Mouse (Mus musculus): ENCODE measurements around the gene Cntnap5c.
"Not testable (repeated sequence)": the region's sequence is repeated elsewhere in the genome, so short reads cannot be mapped to it uniquely, and the experiment has no call there.

Gene Cntnap5c

DNA sequence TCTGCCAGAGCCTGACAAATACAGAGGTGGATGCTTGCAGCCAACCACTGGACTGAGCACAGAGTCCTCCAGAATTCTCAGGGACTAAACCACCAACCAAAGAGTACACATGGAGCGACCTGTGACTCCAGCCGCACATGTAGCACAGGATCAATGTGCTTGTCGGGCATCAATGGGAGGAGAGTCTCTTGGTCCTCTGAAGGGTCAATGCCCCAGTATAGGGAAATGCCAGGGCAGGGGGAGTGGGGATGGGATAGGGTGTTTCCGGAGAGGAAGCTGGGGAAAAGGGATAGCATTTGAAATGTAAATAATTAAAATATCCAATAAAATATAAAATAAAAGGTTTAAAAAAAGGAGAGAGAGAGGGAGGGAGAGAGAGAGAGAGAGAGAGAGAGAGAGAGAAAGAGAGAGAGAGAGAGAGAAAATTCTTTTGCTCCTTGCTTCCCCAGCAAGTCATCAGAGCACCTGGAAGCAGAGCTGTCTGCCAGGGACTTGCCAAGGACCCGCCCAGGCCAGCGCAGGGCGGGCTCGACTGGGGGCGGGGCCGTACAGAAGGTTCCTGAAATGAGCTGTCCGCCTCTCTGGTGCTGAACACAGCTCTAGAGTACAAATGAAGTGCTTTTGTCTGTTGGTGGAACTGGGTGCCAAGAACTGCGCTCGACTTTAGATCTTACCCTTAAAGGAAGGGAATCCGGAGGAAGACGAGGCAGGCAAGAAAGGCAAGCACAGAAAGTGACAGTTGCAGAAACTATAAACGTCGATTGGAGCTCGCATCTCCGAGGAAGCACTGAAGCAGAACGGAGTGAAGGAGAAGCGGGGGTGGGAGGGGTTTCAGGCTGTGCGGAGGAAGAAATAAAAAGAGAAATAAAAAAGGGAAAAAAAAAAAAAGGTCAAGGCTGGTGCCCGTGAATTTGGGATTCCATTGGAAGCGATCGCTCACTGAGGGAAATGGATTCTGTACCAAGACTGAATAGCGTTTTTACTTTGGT, at the start of gene Cntnap5c:
Gene Cntnap5c (plus strand): TSS at position 949 of the 989 bp plus-strand sequence.
- DNase-seq = peak; percentile 30

DNA sequence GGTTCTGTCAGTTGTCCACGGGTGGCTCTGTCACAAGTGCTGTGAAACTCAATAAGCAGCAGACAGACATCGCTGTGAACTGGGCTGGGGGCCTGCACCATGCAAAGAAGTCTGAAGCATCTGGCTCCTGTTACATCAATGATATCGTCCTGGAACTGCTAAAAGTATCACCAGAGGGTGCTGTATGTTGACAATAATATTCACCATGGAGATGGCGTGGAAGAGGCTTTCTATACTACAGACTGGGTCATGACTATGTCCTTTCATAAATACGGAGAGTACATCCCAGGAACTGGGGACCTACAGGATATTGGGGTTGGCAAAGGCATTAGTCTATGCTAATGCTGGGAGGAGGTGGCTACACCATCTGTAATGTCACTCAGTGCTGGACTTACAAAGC, 27.3 kb upstream of the Cntnap5c start, which contains the start of gene Gm21834:
Gene Gm21834 (minus strand): TSS at position 101 of the 400 bp plus-strand sequence.
- DNase-seq = no peak

DNA sequence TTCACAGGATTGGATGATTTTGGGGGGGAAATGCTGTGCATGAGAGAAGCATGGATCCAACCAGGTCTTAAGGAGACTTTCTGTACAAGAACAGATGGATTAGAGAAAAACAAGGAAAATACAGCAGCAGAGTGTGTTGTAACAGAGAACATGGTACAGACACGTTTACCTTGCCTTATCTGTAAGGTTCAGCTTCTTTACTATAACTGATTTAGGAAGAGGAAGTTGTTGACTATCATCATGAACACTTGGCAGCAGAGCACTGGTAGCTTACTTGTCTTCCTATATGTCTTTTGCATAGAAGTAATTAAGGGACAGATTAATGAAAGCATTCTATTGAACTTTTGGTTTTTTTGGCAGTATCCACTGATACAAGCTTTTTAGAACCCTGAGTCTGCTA, 11.3 kb upstream of the Cntnap5c start:
- no peak for DNase-seq

DNA sequence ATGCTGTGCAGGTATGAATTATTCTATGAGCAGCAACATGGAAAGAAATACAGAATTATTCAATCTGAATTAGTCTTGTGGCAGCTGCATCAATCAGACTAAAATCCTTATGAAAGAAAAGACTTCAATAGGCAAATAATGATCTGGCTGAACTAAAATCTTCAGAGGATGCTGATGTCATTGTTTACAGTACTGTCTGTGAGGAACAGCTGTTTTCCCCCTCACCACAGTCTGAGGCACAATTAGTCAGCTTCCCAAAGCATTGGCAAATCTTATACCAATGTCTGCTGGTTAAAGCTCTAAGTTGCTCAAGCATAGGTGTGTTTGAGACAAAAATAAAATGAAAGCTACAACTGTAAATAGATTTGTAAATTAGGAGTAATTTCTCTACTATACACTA, 2.1 kb upstream of the Cntnap5c start:
- no peak for DNase-seq

DNA sequence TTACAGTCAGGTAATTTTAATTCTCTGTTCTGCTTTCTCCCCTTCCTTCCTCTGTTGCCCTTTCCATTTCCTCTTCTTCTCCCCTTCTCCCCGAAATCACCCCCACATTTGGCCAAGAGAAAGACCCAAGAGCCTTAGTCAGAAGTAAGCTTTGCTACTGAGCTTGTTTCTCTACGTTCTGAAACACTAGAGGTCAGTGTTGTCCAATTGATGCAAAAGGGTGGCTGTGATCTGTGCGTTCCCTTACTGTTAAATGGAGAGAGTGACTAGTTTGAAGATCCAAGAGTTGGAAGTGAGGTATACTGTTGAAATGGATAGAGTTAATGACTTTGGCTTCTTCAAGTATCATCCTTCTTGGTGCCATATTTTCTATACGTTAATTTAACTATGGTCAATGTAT, 1.5 kb downstream of the Cntnap5c start:
- peak; percentile 5 for DNase-seq

DNA sequence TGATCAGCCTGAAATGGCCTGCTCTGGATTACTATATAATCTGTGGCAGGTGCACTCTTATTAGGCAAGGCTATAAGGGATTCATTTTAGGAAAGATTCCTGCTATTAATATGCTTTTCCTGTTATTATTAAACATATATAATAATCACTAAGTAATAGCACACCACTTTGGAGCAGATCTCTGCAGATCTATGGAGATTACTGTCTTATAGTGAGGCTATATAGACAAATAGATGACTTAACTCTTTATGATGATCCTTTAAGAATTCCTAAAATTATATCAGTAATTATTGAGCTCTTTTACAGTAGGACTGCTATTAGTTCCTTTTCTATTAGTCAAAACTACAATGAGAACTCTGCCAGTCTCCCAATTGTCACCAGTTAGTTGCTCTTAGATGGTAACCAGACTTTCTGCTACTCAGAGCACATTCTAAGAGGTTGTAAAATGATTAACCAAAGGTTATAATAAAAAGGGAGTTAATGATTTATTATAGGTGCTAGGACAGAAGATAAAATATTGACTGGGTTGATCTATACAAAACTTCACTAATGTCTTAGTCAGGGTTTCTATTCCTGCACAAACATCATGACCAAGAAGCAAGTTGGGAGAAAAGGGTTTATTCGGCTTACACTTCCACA, 18.9 kb downstream of the Cntnap5c start:
- DNase-seq = no peak

DNA sequence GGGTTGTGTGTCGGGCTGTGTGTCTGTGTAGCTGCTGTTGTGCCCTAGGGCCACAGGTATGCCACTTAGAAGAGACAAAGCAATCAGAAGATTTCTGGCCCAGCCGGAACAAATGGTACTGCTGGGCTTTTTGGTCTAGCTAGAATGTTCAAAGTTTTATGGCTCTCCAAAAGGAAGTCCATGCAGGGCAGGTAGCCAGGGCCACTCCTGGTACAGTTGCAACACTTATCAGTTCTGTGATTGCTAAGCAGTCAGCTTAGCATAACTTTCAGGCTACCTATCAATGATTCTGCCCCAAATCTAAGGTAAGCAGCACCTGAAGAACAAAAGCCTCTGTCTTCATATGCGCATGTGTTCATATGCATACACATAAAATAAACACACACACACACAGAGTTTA, 26.0 kb downstream of the Cntnap5c start:
- no peak for DNase-seq

DNA sequence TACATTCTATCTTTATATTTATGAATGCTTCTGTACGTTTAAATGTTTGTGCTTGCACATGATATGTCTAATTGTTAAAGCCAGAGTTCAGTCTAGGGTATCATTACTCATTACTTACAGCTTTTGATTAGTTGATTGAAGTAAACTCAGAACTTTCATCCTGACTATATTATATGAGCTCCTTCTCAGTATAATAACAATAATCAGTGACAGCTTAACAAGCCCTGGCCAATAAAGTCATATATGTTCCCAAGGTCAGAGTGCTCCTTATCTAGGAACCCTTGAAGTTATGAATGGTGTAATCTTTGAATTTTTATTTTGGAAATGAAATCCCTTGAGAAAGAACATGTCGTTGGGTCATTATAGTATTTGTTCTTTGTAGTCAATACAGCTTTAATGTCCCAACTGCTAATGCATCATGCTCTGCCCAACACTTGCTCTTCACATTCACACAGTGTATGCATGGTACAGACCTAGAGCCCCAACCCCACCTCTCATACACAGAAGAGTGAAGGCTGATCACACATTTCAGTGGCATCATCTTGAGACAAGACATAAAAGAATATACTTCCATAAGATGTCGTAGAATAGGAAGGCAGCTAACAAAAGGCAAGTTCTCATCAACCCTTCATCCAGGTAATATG, 27.4 kb downstream of the Cntnap5c start:
- DNase-seq = no peak

DNA sequence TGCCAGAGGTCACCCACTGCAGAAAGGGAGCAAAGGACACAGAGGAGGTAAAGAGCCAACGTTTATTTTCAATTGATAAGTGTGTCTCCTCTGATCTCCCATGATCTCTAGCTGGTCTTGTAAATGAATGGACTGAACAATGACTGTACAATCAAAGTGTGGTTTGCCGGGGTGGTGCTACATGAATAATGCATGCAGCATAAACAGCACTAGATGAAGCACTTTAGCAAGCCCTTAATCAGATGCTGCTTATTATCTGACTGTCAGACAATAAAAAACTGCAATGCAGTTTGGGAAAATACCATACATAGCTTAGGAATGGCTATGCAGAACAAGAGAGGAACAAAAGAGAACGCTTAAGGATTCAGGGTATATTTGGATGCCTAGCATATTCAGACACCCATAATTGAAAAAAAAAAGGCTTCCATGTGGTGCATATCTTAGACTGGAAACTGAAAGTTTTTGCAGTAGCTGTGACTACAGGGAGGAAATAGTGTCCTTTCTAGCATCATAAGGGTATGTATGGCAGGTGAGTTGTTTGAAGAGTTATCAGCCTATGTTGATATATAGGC, 30.1 kb downstream of the Cntnap5c start:
- DNase-seq = no peak

DNA sequence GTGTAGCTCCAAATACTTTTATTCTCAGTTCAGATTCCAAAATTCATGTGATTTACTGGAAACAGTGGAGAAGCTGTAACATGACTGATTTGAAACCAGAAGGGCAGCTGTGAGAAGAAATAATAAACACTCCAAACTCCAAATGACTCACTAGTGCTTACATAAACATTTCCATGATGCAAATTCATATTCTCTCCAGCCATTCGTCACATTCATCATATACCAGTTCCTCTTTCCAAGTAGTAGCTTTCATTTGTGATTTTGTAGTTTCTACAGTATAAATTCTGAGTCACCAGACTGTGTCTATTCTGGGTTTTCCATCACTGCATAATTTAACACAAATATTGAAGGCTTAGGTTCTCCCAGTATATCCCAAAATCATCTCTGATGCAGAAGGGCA, 31.8 kb downstream of the Cntnap5c start:
- no peak for DNase-seq

DNA sequence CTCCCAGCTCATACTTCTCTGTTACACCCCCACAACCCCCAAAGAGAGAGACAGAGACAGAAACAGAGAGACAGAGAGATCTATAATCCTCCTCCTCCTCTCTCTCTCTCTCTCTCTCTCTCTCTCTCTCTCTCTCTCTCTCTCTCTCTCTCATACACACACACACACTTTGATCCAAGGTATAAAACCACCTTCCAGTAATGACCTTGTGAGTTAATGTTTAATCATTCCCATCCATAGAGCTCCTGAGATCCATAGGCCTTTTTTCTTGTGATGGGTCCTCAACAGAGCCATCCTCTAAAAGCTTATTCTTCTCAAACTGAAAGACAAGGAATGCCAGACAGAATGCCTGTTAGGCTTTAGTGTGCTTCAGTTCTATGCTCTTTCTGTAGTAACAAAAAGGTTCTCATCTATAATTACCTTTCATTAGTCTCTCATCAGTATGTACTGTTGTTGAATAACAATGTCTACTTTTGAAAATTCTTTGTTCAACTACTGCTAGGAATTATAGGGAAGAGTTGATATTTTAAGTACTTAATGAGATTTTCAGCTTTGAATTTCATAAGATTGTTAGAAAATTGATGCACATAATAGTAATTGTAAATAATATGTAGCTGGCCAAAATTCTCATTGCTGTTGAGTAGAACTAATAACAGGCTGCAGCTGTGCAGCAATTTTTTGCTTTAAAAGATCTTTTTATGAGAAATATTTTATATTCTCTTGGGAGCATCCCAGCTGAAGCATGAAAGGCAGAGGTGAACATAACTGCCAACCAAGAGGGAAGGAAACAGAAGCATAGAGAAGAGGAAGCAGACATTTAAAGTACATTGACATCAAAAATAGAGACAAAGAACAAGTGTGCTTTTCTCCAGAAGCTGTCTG, 68.0 kb downstream of the Cntnap5c start:
- DNase-seq = no peak

DNA sequence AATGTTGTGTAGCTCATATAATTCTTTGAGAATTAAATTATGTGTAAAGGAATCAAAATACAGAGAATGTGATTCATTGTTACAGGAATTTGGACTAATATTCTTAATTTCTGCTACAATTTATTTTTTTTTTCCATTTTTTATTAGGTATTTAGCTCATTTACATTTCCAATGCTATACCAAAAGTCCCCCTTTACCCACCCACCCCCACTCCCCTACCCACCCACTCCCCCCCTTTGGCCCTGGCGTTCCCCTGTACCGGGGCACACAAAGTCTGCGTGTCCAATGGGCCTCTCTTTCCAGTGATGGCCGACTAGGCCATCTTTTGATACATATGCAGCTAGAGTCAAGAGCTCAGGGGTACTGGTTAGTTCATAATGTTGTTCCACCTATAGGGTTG, 86.4 kb downstream of the Cntnap5c start:
- DNase-seq = not testable (repeated sequence)

DNA sequence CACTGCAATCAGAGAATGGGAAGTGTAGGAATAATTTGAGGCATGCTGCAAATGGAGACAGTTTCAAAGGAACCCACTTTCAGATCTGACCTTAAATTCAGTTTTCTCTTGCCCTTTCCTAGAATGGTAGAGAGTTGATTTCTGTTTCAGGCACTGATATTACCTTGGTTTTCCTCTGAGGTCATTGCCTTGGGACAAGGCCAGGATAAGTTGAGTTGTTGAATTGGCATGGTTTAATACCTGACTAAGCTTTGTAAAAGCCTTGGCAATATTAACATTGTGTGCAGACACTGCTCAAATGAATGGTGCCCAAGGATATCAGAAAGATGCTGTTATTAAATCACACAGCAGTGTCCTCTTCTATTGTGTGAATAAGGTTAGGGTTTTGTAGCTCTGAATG, 96.6 kb downstream of the Cntnap5c start:
- no peak for DNase-seq

DNA sequence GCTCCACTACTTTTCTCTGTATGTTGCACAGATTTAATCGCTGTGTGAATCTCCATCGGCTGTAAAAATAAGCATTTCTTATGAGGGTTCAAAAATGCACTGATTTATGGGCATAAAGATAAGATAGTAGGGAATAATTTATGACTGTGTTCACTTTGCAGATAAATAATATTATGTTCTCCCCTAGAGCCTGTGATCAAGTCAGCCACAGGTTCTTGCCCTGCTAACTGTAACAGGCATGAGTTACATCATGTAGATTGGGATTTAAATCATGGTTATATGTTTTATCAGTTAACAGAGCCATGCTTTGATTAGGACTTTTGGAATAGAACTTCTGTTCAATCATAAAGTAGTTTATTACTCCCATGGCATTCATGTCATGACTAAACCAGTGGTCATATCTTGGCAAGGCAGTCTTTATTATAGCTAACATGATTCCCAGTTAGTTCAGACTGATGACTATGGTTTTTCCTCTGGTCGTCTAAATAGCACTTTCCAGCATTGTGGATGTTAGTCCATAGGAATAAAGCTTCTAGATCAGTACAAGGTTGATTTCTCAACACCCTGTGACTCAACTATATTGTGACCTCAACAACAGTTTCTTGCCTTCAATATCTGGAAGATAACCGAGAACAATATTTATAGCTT, 118.5 kb downstream of the Cntnap5c start:
- no peak for DNase-seq

DNA sequence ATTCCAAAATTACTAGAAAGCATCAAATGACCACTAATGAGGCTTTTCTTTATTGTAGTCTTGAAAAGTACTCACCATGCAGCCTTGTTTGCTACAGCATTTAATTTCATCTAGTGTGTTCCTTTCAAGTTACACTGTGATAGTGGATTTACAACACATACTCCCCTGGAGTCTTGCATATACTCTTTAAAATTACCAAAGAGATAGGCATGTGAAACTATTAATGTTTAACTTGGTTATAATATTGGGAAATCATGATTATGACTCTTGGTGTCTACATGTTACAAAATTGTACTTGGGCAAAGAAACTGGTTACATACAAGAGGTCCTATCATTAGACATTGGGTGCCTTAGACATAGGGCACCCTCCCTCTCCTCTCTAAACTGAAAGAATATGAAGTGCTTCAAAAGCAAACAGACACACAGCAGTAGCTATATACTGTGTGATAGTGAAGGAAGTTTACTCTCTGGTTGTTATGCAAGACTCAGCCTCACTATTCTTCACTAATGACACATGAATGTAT, 142.5 kb downstream of the Cntnap5c start:
- DNase-seq = no peak

DNA sequence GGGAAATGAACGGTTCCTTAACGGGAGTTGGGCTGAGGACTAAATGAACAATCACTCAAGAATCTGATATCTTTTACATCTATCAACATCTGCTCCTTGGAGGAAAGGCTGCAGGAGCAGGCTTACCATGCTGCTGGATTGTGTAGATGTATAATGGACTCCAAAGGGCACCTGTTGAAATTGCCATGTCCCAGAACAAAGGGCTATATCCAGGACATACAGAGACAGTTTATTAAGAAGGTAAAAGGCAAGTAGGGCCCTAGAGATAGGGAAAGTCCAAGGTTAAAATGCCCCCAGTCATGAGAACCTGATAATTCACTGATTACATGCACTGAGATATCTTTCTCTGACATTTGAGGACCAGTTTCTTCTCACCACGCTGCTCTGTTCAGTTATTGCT, 214.9 kb downstream of the Cntnap5c start:
- no peak for DNase-seq

DNA sequence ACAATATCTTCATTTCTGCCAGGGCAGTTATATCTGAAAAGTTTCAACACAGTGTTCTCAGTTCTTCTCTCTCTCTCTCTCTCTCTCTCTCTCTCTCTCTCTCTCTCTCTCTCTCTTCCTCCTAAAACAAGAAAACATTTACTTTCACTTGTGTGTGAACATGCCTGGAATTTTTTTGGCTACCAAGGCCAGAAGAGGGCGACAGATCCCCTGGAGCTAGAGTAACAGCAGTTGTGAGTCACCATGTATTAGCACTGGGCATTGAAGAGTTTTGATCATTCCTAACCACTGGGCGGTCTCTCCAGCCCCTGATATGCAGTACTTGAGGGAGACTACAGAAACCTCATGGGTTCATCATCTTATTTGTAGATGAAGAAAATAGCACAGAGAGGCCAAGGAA, 219.1 kb downstream of the Cntnap5c start:
- no peak for DNase-seq

DNA sequence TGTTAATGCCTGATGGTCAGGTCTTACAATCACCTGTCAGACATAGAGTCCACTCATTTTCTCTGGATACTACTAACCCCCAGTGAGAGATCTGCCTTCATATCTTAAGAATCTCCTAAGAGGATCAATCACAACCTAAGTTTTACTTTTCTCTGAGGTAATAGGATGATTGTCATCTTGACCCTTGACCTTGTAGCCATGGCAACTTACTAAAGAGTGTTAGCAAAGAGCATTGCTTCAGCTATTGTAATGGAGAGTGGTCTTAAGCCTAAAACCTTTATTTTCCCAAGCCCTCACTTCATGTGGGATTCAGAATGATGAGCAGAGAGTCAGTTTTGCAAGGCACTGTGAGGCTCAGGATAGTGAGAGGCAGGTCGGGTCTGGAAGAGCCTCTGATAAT, 227.1 kb downstream of the Cntnap5c start:
- no peak for DNase-seq

DNA sequence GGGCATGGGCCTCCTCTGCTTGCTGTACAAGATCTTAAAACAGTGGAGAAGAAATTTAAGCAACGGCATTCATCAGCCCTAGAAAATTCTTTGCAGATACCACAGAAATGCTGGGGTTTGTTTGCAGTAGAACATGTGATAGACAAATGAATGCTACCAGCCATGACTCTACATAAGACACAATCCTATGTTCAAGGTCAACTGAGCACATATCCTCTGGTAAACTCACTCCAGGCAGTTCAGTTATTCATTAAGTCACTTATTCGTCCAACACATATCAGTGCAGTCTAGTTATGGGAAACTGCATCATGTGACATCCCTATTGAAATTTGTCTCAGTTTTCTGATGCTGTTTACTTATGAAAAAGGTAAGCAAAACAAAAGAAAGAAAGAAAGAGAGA, 229.7 kb downstream of the Cntnap5c start:
- DNase-seq = no peak

DNA sequence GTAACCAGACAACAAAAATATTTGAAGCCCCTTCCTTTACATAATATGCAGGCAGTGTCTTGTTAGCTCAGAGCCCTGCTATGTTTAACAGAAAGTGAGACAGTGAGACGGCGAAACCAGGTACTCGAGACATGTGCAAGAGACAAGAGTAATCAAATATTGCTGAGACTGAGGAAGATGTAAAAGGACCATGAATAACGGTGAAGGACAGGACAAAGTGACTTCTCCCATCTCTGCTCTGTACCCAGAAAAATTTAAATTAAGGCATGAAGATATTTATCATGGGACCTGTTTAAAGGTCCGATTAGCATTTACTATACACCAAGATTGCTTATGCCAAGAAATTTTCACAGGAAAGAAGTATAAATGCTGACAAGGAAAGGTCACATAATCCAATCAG, 233.5 kb downstream of the Cntnap5c start:
- DNase-seq = no peak

DNA sequence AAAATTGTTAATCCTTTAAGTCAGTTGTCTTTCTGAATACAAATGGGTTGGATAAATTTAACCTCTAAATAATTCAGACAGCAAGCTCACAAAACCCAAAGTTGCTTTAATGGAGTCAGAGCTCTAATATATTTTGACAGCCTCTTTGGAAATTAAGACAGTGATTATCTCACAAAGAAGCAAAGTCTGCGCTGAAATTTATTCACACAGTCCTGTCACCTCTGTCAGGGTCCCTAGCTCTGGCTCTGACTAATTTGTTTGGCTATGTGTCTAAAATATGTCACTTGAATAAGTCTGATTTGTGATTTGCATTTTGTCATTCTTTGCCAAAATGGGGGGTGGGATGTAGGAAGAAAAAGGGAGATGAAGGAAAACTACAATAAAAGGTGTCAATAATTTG, 234.0 kb downstream of the Cntnap5c start:
- no peak for DNase-seq
